Mouse (Mus musculus) E14TG2a.4 (cell line): ENCODE results near the gene Ess2.

Experiments used
- CTCF ChIP-seq: conservative IDR thresholded peaks from 2 replicates; pipeline ENCODE4 v1.5.1; 2014; ENCODE audit warnings: low read length
- NANOG ChIP-seq: IDR thresholded peaks from 2 replicates; pipeline ENCODE4 v1.6.1; 2014; ENCODE audit warnings: borderline replicate concordance, low read length, mixed read lengths

DNA sequence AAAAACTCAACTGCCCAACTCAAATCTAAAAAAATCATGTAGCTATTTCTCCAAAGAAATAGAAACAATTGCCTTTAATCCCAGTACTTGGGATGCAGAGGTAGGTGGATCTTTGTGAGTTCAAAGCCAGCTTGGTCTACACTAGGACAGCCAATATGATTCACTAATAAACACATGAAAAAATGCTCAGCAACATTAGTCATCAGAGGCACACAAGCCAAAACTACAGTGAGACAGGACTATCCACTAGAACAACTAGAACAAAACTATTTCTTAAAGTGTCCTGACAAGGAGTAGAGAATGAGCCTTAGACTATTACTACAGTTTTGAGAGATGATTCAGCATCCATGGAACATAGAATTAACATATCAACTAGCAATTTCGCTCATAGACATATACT is 35.1 kb downstream of the Ess2 start:
- no peak for TF ChIP-seq CTCF
- no peak for TF ChIP-seq NANOG
